Comparison of ENCODE assay signal across 9 mouse cellular contexts in genomic region chr6:126162351-126162758, GRCm38 (mm10). TPM values are rescaled to one million over a fixed set of nuclear protein-coding genes. Genes with fewer than 3 reads are reported as not detected.
DNase-seq lines count a peak whose midpoint lies in the region; ATAC-seq and TF ChIP-seq lines count a peak whose summit lies in the region.
"Had no signal": no experiment of that assay in that cellular context is flagged by ENCODE, and none has a peak within 500 bp of the region (broad histone marks: within the 10 kb centered on the region; RNA-seq: fewer than 3 reads in every experiment).

No protein-coding gene starts in this region.

- peak overlapping the region; percentile 80 for H3K4me3 ChIP-seq in gastrocnemius, adult 2 months
- peak overlapping the region; percentile 88 for H3K4me3 ChIP-seq in cerebellum, adult 2 months (replicated peaks; ENCODE audit: insufficient read depth, low read depth, low read length)
- H3K4me3 ChIP-seq in forebrain, postnatal 0 days (ENCODE audit: low read depth, low read length): peak overlapping the region; percentile 35
- H3K4me3 ChIP-seq in intestine, embryonic 16.5 days (ENCODE audit: low read length): peak overlapping the region; percentile 45
- H3K4me3 ChIP-seq in midbrain, embryonic 11.5 days (ENCODE audit: low read depth, low read length): peak overlapping the region; percentile 41; the same call in 1 of the 2 replicates
- no peak overlapping the region for H3K4me3 ChIP-seq in thymus, adult 2 months (ENCODE audit: control insufficient read depth, insufficient read depth, low read length)

- no peak overlapping the region for H3K9ac ChIP-seq in forebrain, postnatal 0 days
- peak overlapping the region; percentile 63 for H3K9ac ChIP-seq in intestine, embryonic 16.5 days (ENCODE audit: low read depth, low read length)
- H3K9ac ChIP-seq in midbrain, embryonic 11.5 days (ENCODE audit: low read length): no peak overlapping the region

- no peak for DNase-seq in gastrocnemius, adult 2 months
- DNase-seq in gastrocnemius, postnatal 4 days (ENCODE audit: low spot score in 2 of 2): no peak
- DNase-seq in cerebellum, adult 2 months: peak; percentile 73 to 80
- no peak for DNase-seq in forebrain, postnatal 0 days
- peak; percentile 93 for DNase-seq in midbrain, embryonic 11.5 days (ENCODE audit: low spot score, missing footprints)
- no peak for DNase-seq in MN1 (ENCODE audit: low spot score)
- DNase-seq in thymus, adult 2 months: no peak

- H3K9me3 ChIP-seq in forebrain, postnatal 0 days (ENCODE audit: low read length): no peaks in the 10 kb centered on the region
- H3K9me3 ChIP-seq in intestine, embryonic 16.5 days (ENCODE audit: control insufficient read depth, low read length): no peaks in the 10 kb centered on the region
- H3K9me3 ChIP-seq in midbrain, embryonic 11.5 days (ENCODE audit: control insufficient read depth, low read length): no peaks in the 10 kb centered on the region

- H3K27me3 ChIP-seq in cerebellum, adult 2 months (ENCODE audit: control insufficient read depth, insufficient read depth, low read length): no peaks in the 10 kb centered on the region
- H3K27me3 ChIP-seq in forebrain, postnatal 0 days (ENCODE audit: insufficient read depth, low read length): peaks cover 49% of the 10 kb centered on the region
- peaks cover 24% of the 10 kb centered on the region for H3K27me3 ChIP-seq in intestine, embryonic 16.5 days (replicated peaks; ENCODE audit: control insufficient read depth, insufficient read depth, low read length)
- H3K27me3 ChIP-seq in midbrain, embryonic 11.5 days (ENCODE audit: control insufficient read depth, insufficient read depth, low read length): peaks cover 51% of the 10 kb centered on the region
- no peaks in the 10 kb centered on the region; the same call in 1 of the 2 replicates for H3K27me3 ChIP-seq in thymus, adult 2 months (ENCODE audit: control insufficient read depth, insufficient read depth, low read length)

- TF ChIP-seq CTCF in gastrocnemius, adult 2 months (IDR thresholded peaks at IDR 0.05): no peak
- no peak for TF ChIP-seq CTCF in cerebellum, adult 2 months (IDR thresholded peaks at IDR 0.05; ENCODE audit: borderline replicate concordance, insufficient read depth, low read depth, low read length)
- no peak for TF ChIP-seq CTCF in forebrain, postnatal 0 days (IDR thresholded peaks at IDR 0.05; ENCODE audit: low read depth)
- no peak for TF ChIP-seq CTCF in thymus, adult 2 months (IDR thresholded peaks at IDR 0.05; ENCODE audit: borderline replicate concordance, control insufficient read depth, extremely low read depth, insufficient read depth, low read length, poor library complexity)

- intact Hi-C loops in gastrocnemius, adult 2 months (cut with DNase I): loop anchor here (5.0 kb wide), 1 partner anchor 55 kb away; no protein-coding TSS in a partner anchor

- peak overlapping the region; percentile 76 for H3K27ac ChIP-seq in gastrocnemius, adult 2 months
- H3K27ac ChIP-seq in cerebellum, adult 2 months (ENCODE audit: insufficient read depth, low read length): peak overlapping the region; percentile 44
- H3K27ac ChIP-seq in forebrain, postnatal 0 days (ENCODE audit: low read depth, low read length): no peak overlapping the region
- no peak overlapping the region for H3K27ac ChIP-seq in intestine, embryonic 16.5 days (ENCODE audit: low read length)
- no peak overlapping the region for H3K27ac ChIP-seq in midbrain, embryonic 11.5 days (ENCODE audit: low read depth, low read length)
- no peak overlapping the region for H3K27ac ChIP-seq in thymus, adult 2 months (ENCODE audit: control insufficient read depth, insufficient read depth, low read length)

- peak; percentile 28; the same call in 1 of the 2 replicates for TF ChIP-seq POLR2A in cerebellum, adult 2 months (IDR thresholded peaks at IDR 0.05; ENCODE audit: borderline replicate concordance, insufficient read depth, low read length)
- TF ChIP-seq POLR2A in thymus, adult 2 months (IDR thresholded peaks at IDR 0.05; ENCODE audit: control insufficient read depth, extremely low read depth, insufficient read depth, low read length, poor library complexity): no peak

- no peaks in the 10 kb centered on the region for H3K36me3 ChIP-seq in forebrain, postnatal 0 days (ENCODE audit: insufficient read depth)
- H3K36me3 ChIP-seq in intestine, embryonic 16.5 days (ENCODE audit: control insufficient read depth, insufficient read depth, low read length): no peaks in the 10 kb centered on the region
- no peaks in the 10 kb centered on the region for H3K36me3 ChIP-seq in midbrain, embryonic 11.5 days (ENCODE audit: control insufficient read depth, insufficient read depth, low read length)
- no peaks in the 10 kb centered on the region for H3K36me3 ChIP-seq in thymus, adult 2 months (ENCODE audit: control insufficient read depth, insufficient read depth, low read length)

- peak; percentile 23; the same call in 1 of the 2 replicates for ATAC-seq in forebrain, postnatal 0 days
- no peak for ATAC-seq in intestine, embryonic 16.5 days
- ATAC-seq in midbrain, embryonic 11.5 days (ENCODE audit: low FRiP score): 0 out of 2 replicates have a peak, but pooled peaks have one; percentile 8

- H3K4me1 ChIP-seq in cerebellum, adult 2 months (ENCODE audit: control insufficient read depth, insufficient read depth, low read length): peaks cover 18% of the 10 kb centered on the region; the same call in 1 of the 2 replicates
- peaks cover 17% of the 10 kb centered on the region for H3K4me1 ChIP-seq in forebrain, postnatal 0 days (ENCODE audit: insufficient read depth)
- H3K4me1 ChIP-seq in intestine, embryonic 16.5 days (ENCODE audit: control insufficient read depth, insufficient read depth, low read length): peaks cover 23% of the 10 kb centered on the region
- peaks cover 28% of the 10 kb centered on the region for H3K4me1 ChIP-seq in midbrain, embryonic 11.5 days (ENCODE audit: control insufficient read depth, insufficient read depth, low read length)
- no peaks in the 10 kb centered on the region for H3K4me1 ChIP-seq in thymus, adult 2 months (replicated peaks; ENCODE audit: control insufficient read depth, insufficient read depth, low read length)

- WGBS in cerebellum, adult 2 months: 1% methylated on average over 10 of the region's 10 CpGs
- 12% methylated on average over 10 of the region's 10 CpGs for WGBS in forebrain, postnatal 0 days
- 9% methylated on average over 10 of the region's 10 CpGs for WGBS in intestine, embryonic 16.5 days
- WGBS in midbrain, embryonic 11.5 days: 8% methylated on average over 10 of the region's 10 CpGs
- WGBS in thymus, adult 2 months: 16% methylated on average over 10 of the region's 10 CpGs

- peak overlapping the region; percentile 65 for H3K4me2 ChIP-seq in forebrain, postnatal 0 days (ENCODE audit: low read depth)
- peak overlapping the region; percentile 61 for H3K4me2 ChIP-seq in intestine, embryonic 16.5 days (ENCODE audit: low read depth, low read length)
- peak overlapping the region; percentile 74 for H3K4me2 ChIP-seq in midbrain, embryonic 11.5 days

RNA-seq across cellular contexts. Expression of gene Ntf3, which starts 4.4 kb away (rescaled TPM):
- total RNA-seq in gastrocnemius, adult 2 months (2021): 1 to 10 TPM; 1.4 to 2.4 TPM
- 1 to 10 TPM; 3.0 to 3.3 TPM for total RNA-seq in gastrocnemius, postnatal 4 days (2021)
- 7.9 and 11.8 TPM in 2 replicates for polyA plus RNA-seq in cerebellum, adult 2 months (2012; rRNA removed)
- 13.8 and 14.4 TPM in 2 replicates for total RNA-seq in forebrain, postnatal 0 days (2014; rRNA removed)
- 14.1 and 15.9 TPM in 2 replicates for polyA plus RNA-seq in forebrain, postnatal 0 days (2015; fragmentation: Nextera tagmentation; extraction: Ambion mirVana)
- polyA plus RNA-seq in intestine, embryonic 16.5 days (2015; fragmentation: Nextera tagmentation; extraction: Ambion mirVana): 5.7 and 6.7 TPM in 2 replicates
- polyA plus RNA-seq in midbrain, embryonic 11.5 days (2014; fragmentation: Nextera tagmentation; extraction: Ambion mirVana): 4.0 and 4.2 TPM in 2 replicates
- polyA plus RNA-seq in thymus, adult 2 months (2012; rRNA removed): 0.40 and 0.42 TPM in 2 replicates
- polyA plus RNA-seq: C2C12 had no signal

Comparison
In these comparisons a context has a peak if more than half of its experiments do, and no peak if none do; other contexts are left out.
1. DNase-seq: peak in cerebellum, adult 2 months (2 of 2) and midbrain, embryonic 11.5 days (single experiment); none in gastrocnemius, adult 2 months (single experiment), gastrocnemius, postnatal 4 days (0 of 2), forebrain, postnatal 0 days (single experiment), MN1 (single experiment) and thymus, adult 2 months (single experiment).
2. H3K27ac ChIP-seq: peak in gastrocnemius, adult 2 months (single experiment) and cerebellum, adult 2 months (single experiment); none in forebrain, postnatal 0 days (single experiment), intestine, embryonic 16.5 days (single experiment), midbrain, embryonic 11.5 days (single experiment) and thymus, adult 2 months (single experiment).
3. Peak in every context shown above with its lines, with median percentiles within 50 percentile points of each other: H3K4me2 ChIP-seq.